Mouse (Mus musculus) ES-E14 (cell line): ENCODE results near the gene Tyrobp. TPM values are rescaled to one million over a fixed set of nuclear protein-coding genes. Genes with fewer than 3 reads are reported as not detected.

Experiments used
- DNase-seq: peaks from one replicate; pipeline ENCODE4 v3.0.0-alpha.2; 2013; ENCODE audit warnings: low read depth, low spot score
- H3K27ac ChIP-seq: 2 replicates; pipeline ENCODE4 v1.5.1; 2012; ENCODE audit warnings: low read depth, mild to moderate bottlenecking, low read length, moderate library complexity, mixed read lengths; ENCODE audit not compliant: poor library complexity, insufficient read depth, severe bottlenecking
- H3K36me3 ChIP-seq: 2 replicates; pipeline ENCODE4 v1.6.1; 2012; ENCODE audit warnings: mild to moderate bottlenecking, low read length, moderate library complexity, mixed read lengths; ENCODE audit not compliant: control insufficient read depth, poor library complexity, insufficient read depth, severe bottlenecking
- H3K4me1 ChIP-seq, 2 experiments: fragments of 150-350 bp in 1 of 2; sonication (generic) in 1 of 2; 2 replicates each; pipeline ENCODE4 v1.6.1; 2012; ENCODE audit warnings: low read length in 2 of 2, mild to moderate bottlenecking in 1 of 2, mixed read lengths in 1 of 2; ENCODE audit not compliant: control insufficient read depth in 2 of 2, insufficient read depth in 2 of 2, poor library complexity in 1 of 2
- H3K4me3 ChIP-seq, 2 experiments: fragments of 150-350 bp in 1 of 2; sonication (generic) in 1 of 2; 2 replicates each; pipeline ENCODE4 v1.5.1; 2012; ENCODE audit warnings: low read length in 2 of 2, low read depth in 1 of 2, mild to moderate bottlenecking in 1 of 2, mixed read lengths in 1 of 2; ENCODE audit not compliant: insufficient read depth in 1 of 2, poor library complexity in 1 of 2, severe bottlenecking in 1 of 2
- H3K9ac ChIP-seq: 2 replicates; pipeline ENCODE4 v1.6.1; 2012; ENCODE audit warnings: low read depth, mild to moderate bottlenecking, low read length, mixed read lengths; ENCODE audit not compliant: poor library complexity, insufficient read depth, severe bottlenecking
- H3K9me3 ChIP-seq: fragments of 150-350 bp; sonication (generic); 2 replicates; pipeline ENCODE4 v1.6.1; 2012; ENCODE audit warnings: low read depth, mild to moderate bottlenecking, low read length; ENCODE audit not compliant: control insufficient read depth, insufficient read depth
- CHD2 ChIP-seq: IDR thresholded peaks from 2 replicates; pipeline ENCODE4 v1.6.1; 2014; ENCODE audit warnings: mild to moderate bottlenecking, low read depth, low read length, inconsistent platforms
- HCFC1 ChIP-seq: IDR thresholded peaks from 2 replicates; pipeline ENCODE4 v1.6.1; 2012; ENCODE audit warnings: low read length, inconsistent platforms, borderline replicate concordance; ENCODE audit not compliant: insufficient read depth
- MAFK ChIP-seq: IDR thresholded peaks from 2 replicates; pipeline ENCODE4 v1.6.1; 2014; ENCODE audit warnings: mild to moderate bottlenecking, low read depth, low read length, inconsistent platforms; ENCODE audit not compliant: insufficient read depth
- ZC3H11A ChIP-seq: IDR thresholded peaks from 2 replicates; pipeline ENCODE4 v1.6.1; 2012; ENCODE audit warnings: low read depth, mild to moderate bottlenecking, inconsistent platforms, low read length, borderline replicate concordance
- ZNF384 ChIP-seq: IDR thresholded peaks from 2 replicates; pipeline ENCODE4 v1.6.1; 2012; ENCODE audit warnings: low read depth, low read length, inconsistent platforms
- in situ Hi-C, 2 experiments: fragments of 600-800 bp; cut with MboI; formaldehyde crosslinking; loops; one replicate each; pipeline ENCODE4 v1.15.1; 2025; ENCODE audit warnings: low sequenced_read_pairs in 2 of 2, inconsistent platforms in 1 of 2; ENCODE audit not compliant: unreplicated experiment in 2 of 2
- total RNA-seq: library from RNA; depleted of rRNA; stranded (reverse); fragments of 300-350 nt; gene quantifications from 2 replicates; pipeline ENCODE4 v1.2.3, GENCODE M21; 2012

Tyrobp gene
- total RNA-seq, 1 experiment, result not detected

DNA sequence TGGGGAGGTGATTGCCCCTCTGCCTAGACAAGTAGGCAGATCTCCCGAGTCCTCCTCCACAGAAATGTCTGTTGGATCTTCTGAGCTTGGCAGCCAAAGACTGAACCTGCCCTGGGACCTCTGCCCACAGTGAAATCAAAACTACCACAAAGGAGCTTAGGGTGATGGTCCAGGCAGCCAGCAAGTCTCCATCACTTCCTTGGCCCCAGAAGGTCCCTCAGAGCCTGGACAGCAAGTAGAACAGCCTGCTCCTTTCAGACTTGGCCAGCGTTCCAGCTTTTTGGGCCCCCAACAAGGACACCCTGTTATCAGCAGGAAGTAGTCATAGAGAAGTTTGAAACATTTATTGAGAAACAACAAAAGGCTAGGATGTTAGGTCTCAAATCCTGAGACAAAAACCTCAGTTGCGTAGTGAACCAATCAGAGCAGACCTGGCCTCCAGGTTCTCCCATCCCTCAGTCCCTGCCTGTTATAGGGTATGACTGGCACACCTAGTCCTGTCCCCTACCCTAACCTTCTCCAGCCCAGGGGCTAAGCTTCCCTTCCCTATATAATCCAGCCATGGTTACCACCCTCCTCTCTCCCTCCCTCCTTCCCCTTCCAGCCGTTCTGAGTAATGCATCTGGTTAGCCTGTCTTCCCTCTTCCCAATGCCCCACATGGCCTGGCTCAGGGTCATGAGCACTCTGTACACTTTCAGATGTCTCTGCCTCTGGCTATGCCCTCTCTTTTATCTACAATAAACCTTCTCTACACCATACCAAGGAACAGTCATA, 20.6 kb upstream of the Tyrobp start:
- H3K27ac ChIP-seq, result no peak overlapping the region

GRCm38 (mm10) chr7:30393631-30394030, 19.9 kb upstream of the Tyrobp start:
- H3K27ac ChIP-seq, result no peak overlapping the region
- DNase-seq, result no peak
- no peaks in the 10 kb centered on the region for H3K36me3 ChIP-seq
- H3K9me3 ChIP-seq, result no peaks in the 10 kb centered on the region
- H3K4me1 ChIP-seq, result no peaks in the 10 kb centered on the region
- H3K9ac ChIP-seq, result no peak overlapping the region
- in situ Hi-C loops, result no loop called here
- no peak for TF ChIP-seq HCFC1
- TF ChIP-seq MAFK, result no peak
- TF ChIP-seq ZC3H11A, result no peak
- no peak for TF ChIP-seq CHD2
- no peak for TF ChIP-seq ZNF384
- H3K4me3 ChIP-seq, result no peak overlapping the region

More for the DNA sequence above, 20.6 kb upstream of the Tyrobp start:
- H3K9ac ChIP-seq, result no peak overlapping the region
- no peaks in the 10 kb centered on the region for H3K9me3 ChIP-seq
- no peaks in the 10 kb centered on the region for H3K4me1 ChIP-seq
- in situ Hi-C loops, result no loop called here
- no peak overlapping the region for H3K4me3 ChIP-seq
- no peaks in the 10 kb centered on the region for H3K36me3 ChIP-seq
- TF ChIP-seq ZNF384, result no peak
- TF ChIP-seq HCFC1, result no peak
- no peak for TF ChIP-seq ZC3H11A
- TF ChIP-seq MAFK, result no peak
- TF ChIP-seq CHD2, result no peak
- no peak for DNase-seq

DNA sequence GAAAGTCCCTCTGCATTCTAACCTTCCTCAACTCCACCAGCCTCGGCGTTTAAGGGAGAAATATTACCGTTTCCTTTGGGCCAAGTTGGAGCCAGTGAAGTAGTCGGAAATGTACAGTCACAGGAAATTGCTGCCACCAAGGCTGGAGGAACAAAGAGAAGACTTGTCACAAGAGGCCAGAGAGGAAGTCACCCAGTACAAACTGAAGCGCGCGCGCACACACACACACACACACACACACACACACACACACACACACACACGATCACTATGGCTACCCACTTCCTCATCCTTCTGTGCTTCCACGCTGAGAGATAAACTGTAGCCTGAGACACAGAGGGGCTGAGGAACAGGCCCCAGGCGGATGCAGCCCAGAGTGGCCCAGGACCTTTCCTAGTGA, 19.2 kb upstream of the Tyrobp start:
- in situ Hi-C loops, result no loop called here
- H3K4me1 ChIP-seq, result no peaks in the 10 kb centered on the region
- H3K4me3 ChIP-seq, result no peak overlapping the region
- DNase-seq, result no peak
- TF ChIP-seq MAFK (no peak), ZC3H11A (no peak), CHD2 (no peak), ZNF384 (no peak), HCFC1 (no peak)
- no peaks in the 10 kb centered on the region for H3K36me3 ChIP-seq
- H3K27ac ChIP-seq, result no peak overlapping the region
- no peak overlapping the region for H3K9ac ChIP-seq
- no peaks in the 10 kb centered on the region for H3K9me3 ChIP-seq

DNA sequence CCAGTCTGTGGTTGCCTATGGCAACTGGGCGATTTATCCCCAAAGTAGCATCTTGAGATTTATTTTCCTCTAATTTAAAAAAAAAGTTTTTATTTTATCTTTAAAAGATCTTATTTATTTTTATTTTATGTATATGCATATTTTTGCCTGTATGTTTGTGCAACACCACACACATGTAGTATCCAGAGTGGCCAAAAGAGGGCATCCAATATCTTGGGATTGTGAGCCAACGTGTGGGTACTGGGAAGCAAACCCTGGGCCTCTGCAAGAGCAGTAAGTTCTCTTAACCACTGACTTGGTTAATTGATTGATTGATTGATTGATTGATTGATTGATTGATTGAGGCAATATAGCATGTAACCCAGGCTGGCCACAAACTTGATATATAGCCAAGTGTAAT, 18.7 kb upstream of the Tyrobp start:
- H3K36me3 ChIP-seq, result no peaks in the 10 kb centered on the region
- peak; percentile 47 for DNase-seq
- H3K9ac ChIP-seq, result no peak overlapping the region
- TF ChIP-seq HCFC1 (no peak), ZC3H11A (no peak), MAFK (no peak), CHD2 (no peak), ZNF384 (no peak)
- H3K4me3 ChIP-seq, result no peak overlapping the region
- in situ Hi-C loops, result no loop called here
- no peaks in the 10 kb centered on the region for H3K4me1 ChIP-seq
- H3K27ac ChIP-seq, result no peak overlapping the region
- H3K9me3 ChIP-seq, result no peaks in the 10 kb centered on the region
